In the genomic region with DNA sequence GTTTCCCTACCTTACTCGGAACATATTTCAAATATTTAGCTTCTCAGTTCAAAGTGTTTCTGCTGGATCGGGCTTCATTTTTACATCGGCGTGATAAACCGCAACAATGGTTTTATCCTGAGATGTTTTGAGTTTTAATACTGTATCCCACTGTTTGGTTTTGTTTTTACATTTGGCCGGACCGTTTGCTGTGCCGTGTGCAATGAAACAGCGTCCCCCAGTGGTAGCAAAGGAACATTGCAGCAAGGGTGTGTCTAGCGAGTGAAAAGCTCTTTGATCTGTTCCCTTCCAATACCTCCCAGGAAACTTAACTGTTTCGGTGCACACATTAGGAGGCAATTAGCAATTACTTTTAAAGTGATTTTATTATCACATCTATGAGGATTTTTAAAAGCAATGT, we compare ENCODE assay signal across 9 mouse cellular contexts.
A peak's percentile ranks its signal among the peaks of the same experiment; 100 is the strongest.
DNase-seq lines count a peak whose midpoint lies in the region; ATAC-seq and TF ChIP-seq lines count a peak whose summit lies in the region.
"Had no signal": no experiment of that assay in that cellular context is flagged by ENCODE, and none has a peak within 500 bp of the region (broad histone marks: within the 10 kb centered on the region; RNA-seq: fewer than 3 reads in every experiment).

No protein-coding gene starts in this region.

- no peaks in the 10 kb centered on the region for H3K4me1 ChIP-seq in heart, embryonic 11.5 days (ENCODE audit: control insufficient read depth, insufficient read depth, low read length)
- no peaks in the 10 kb centered on the region for H3K4me1 ChIP-seq in forebrain, postnatal 0 days (ENCODE audit: insufficient read depth)
- H3K4me1 ChIP-seq: megakaryocyte, embryonic 14.5 days had no signal

- H3K36me3 ChIP-seq in heart, embryonic 11.5 days (ENCODE audit: control insufficient read depth, insufficient read depth, low read length), result no peaks in the 10 kb centered on the region
- H3K36me3 ChIP-seq in forebrain, postnatal 0 days (ENCODE audit: insufficient read depth), result no peaks in the 10 kb centered on the region

- H3K9ac ChIP-seq in heart, embryonic 11.5 days (ENCODE audit: low read depth, low read length), result no peak overlapping the region
- H3K9ac ChIP-seq in forebrain, postnatal 0 days, result no peak overlapping the region

- no peaks in the 10 kb centered on the region for H3K9me3 ChIP-seq in heart, embryonic 11.5 days (replicated peaks; ENCODE audit: control insufficient read depth, low read length)
- H3K9me3 ChIP-seq in forebrain, postnatal 0 days (ENCODE audit: low read length), result no peaks in the 10 kb centered on the region

- 44% methylated on average over 11 of the region's 11 CpGs for WGBS in heart, embryonic 11.5 days (ENCODE audit: insufficient replicate concordance)
- 22% methylated on average over 11 of the region's 11 CpGs for WGBS in forebrain, postnatal 0 days

- TF ChIP-seq CTCF in forebrain, postnatal 0 days (IDR thresholded peaks at IDR 0.05; ENCODE audit: low read depth), result peak; percentile 95

- DNase-seq in heart, adult 11 months, result peak; percentile 81
- DNase-seq in A20 (ENCODE audit: low read depth, low spot score), result peak; percentile 41
- DNase-seq in brain, adult 2 months (ENCODE audit: low read depth, low spot score), result peak; percentile 70
- peak; percentile 84 for DNase-seq in forebrain, postnatal 0 days
- DNase-seq in left cerebral cortex, postnatal 25 days (ENCODE audit: low spot score in 2 of 2), result peak; percentile 32 to 33
- DNase-seq in skeletal muscle tissue, adult 2 months (ENCODE audit: low read depth, low spot score), result peak; percentile 64
- DNase-seq in thymus, adult 18-20 months, result no peak

- no peak overlapping the region for H3K27ac ChIP-seq in heart, embryonic 11.5 days (ENCODE audit: low read depth, low read length)
- no peak overlapping the region for H3K27ac ChIP-seq in forebrain, postnatal 0 days (ENCODE audit: low read depth, low read length)

- ATAC-seq in heart, embryonic 11.5 days (replicated peaks; ENCODE audit: insufficient number of reproducible peaks, low FRiP score, low TSS enrichment), result no peak
- ATAC-seq in forebrain, postnatal 0 days, result peak; percentile 80

- H3K4me2 ChIP-seq in heart, embryonic 11.5 days, result no peak overlapping the region
- peak overlapping the region; percentile 11; the same call in 1 of the 2 replicates for H3K4me2 ChIP-seq in forebrain, postnatal 0 days (ENCODE audit: low read depth)

- H3K27me3 ChIP-seq in heart, embryonic 11.5 days (ENCODE audit: control insufficient read depth, insufficient read depth, low read length), result no peaks in the 10 kb centered on the region
- H3K27me3 ChIP-seq in forebrain, postnatal 0 days (ENCODE audit: insufficient read depth, low read length), result no peaks in the 10 kb centered on the region
- H3K27me3 ChIP-seq: megakaryocyte, embryonic 14.5 days had no signal

- intact Hi-C loops in left cerebral cortex, postnatal 25 days (cut with DNase I), result no loop called here

- no peak overlapping the region for H3K4me3 ChIP-seq in heart, embryonic 11.5 days (ENCODE audit: low read depth, low read length)
- no peak overlapping the region for H3K4me3 ChIP-seq in forebrain, postnatal 0 days (ENCODE audit: low read depth, low read length)
- H3K4me3 ChIP-seq: megakaryocyte, embryonic 14.5 days had no signal

Comparison
In these comparisons a context has a peak if more than half of its experiments do, and no peak if none do; other contexts are left out.
1. DNase-seq: peak in heart, adult 11 months (single experiment), A20 (single experiment), brain, adult 2 months (single experiment), forebrain, postnatal 0 days (single experiment), left cerebral cortex, postnatal 25 days (2 of 2) and skeletal muscle tissue, adult 2 months (single experiment); none in thymus, adult 18-20 months (0 of 2).